ENCODE assay signal across 8 mouse cellular contexts in the genomic region with DNA sequence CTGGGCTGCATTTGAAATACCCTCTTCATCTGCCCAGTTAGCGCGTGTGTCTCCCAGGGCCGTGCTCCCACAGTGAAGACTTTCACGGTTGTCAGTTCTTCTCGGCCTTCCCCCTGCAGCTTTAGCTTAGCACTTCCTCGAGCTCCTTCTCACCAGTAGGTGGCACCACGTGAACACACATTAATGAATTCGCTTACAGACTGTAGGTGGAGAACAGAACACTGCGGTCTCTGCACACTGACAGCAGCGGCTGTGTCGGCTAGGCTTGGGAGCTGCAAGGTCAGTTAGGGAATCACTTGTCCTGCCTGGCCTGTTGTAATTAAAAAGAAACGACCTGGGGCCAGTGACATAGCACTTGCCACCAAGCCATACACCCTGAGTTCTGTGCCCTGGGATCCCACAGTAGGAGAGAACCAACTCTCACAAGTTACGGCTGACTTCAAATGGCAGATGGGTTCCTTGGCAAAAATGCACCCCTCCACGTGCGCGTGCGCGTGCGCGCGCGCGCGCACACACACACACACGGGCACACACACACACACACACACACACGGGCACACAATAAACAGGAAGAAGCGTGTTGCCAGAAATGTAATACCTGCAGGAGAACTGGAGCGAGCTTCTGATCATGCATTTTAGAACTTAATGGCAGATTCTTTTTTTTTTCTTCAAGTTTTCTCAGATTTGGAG. TPM values are rescaled to one million over a fixed set of nuclear protein-coding genes. Genes with fewer than 3 reads are reported as not detected.
DNase-seq lines count a peak whose midpoint lies in the region; ATAC-seq and TF ChIP-seq lines count a peak whose summit lies in the region.

No protein-coding gene starts in this region.

- 5% methylated on average over 28 of the region's 28 CpGs for WGBS in hindbrain, postnatal 0 days
- 4% methylated on average over 15 of the region's 28 CpGs for WGBS in macrophage (ENCODE audit: missing documents)

- H3K4me2 ChIP-seq in hindbrain, postnatal 0 days (ENCODE audit: low read depth, low read length), result peak overlapping the region; percentile 57

- ATAC-seq in common myeloid progenitor, adult 5-6 weeks (replicated peaks; ENCODE audit: low read depth, poor library complexity, severe bottlenecking), result peak; percentile 87
- peak; percentile 87 for ATAC-seq in hindbrain, postnatal 0 days

- no peaks in the 10 kb centered on the region for H3K27me3 ChIP-seq in hindbrain, postnatal 0 days (ENCODE audit: insufficient read depth, low read length)

- peak overlapping the region; percentile 76 for H3K27ac ChIP-seq in gastrocnemius, adult 2 months
- peak overlapping the region; percentile 51; the same call in 1 of the 2 replicates for H3K27ac ChIP-seq in hindbrain, postnatal 0 days
- peak overlapping the region; percentile 44; the same call in 1 of the 2 replicates for H3K27ac ChIP-seq in left cerebral cortex, adult 2 months
- H3K27ac ChIP-seq in macrophage, result peak overlapping the region; percentile 65

- no peaks in the 10 kb centered on the region for H3K79me2 ChIP-seq in macrophage (ENCODE audit: inconsistent target)

- peak overlapping the region; percentile 73 for H3K4me3 ChIP-seq in gastrocnemius, adult 2 months
- H3K4me3 ChIP-seq in hindbrain, postnatal 0 days (ENCODE audit: low read length), result peak overlapping the region; percentile 3
- H3K4me3 ChIP-seq in left cerebral cortex, adult 2 months, result peak overlapping the region; percentile 20
- peak overlapping the region; percentile 36 for H3K4me3 ChIP-seq in macrophage (ENCODE audit: inconsistent target)

- no peaks in the 10 kb centered on the region for H3K36me3 ChIP-seq in hindbrain, postnatal 0 days (ENCODE audit: insufficient read depth, low read length)
- no peaks in the 10 kb centered on the region for H3K36me3 ChIP-seq in macrophage (ENCODE audit: inconsistent target)

- TF ChIP-seq CTCF in gastrocnemius, adult 2 months (IDR thresholded peaks at IDR 0.05), result peak; percentile 88
- TF ChIP-seq CTCF in hindbrain, postnatal 0 days (IDR thresholded peaks at IDR 0.05; ENCODE audit: low read depth), result peak; percentile 94
- peak; percentile 83 for TF ChIP-seq CTCF in left cerebral cortex, adult 2 months (IDR thresholded peaks at IDR 0.05)

- H3K4me1 ChIP-seq in hindbrain, postnatal 0 days (ENCODE audit: insufficient read depth, low read length), result no peaks in the 10 kb centered on the region

- no peaks in the 10 kb centered on the region for H3K9me3 ChIP-seq in hindbrain, postnatal 0 days (ENCODE audit: low read length)

- intact Hi-C loops in gastrocnemius, adult 2 months (cut with DNase I), result loop anchor here (10.0 kb wide), 1 partner anchor 792 kb away; no protein-coding TSS in a partner anchor
- intact Hi-C loops in left cerebral cortex, adult 2 months (cut with DNase I), result loop anchor here (5.0 kb wide), 1 partner anchor 660 kb away; no protein-coding TSS in a partner anchor

- DNase-seq in ZHBTc4 (ENCODE audit: low read depth, low spot score), result peak; percentile 94
- peak; percentile 88 for DNase-seq in gastrocnemius, adult 2 months
- DNase-seq in hindbrain, postnatal 0 days (ENCODE audit: low spot score), result peak; percentile 96
- DNase-seq in left cerebral cortex, adult 2 months (ENCODE audit: extremely low spot score in 1 of 2, low spot score in 2 of 2), result peak; percentile 82 to 85
- DNase-seq in retina, postnatal 7 days (ENCODE audit: low read depth, low spot score), result peak; percentile 81
- peak; percentile 74 to 80 for DNase-seq in urinary bladder, adult 18-20 months (ENCODE audit: low spot score in 2 of 2)

- H3K9ac ChIP-seq in hindbrain, postnatal 0 days (replicated peaks; ENCODE audit: low read length), result peak overlapping the region; percentile 28

RNA-seq across cellular contexts. Expression of gene Rpl14, which starts 11.5 kb away (rescaled TPM):
- 2,413 and 3,257 TPM in 2 replicates for total RNA-seq in common myeloid progenitor, adult 5-6 weeks (2017)
- total RNA-seq in gastrocnemius, adult 2 months (2021), result 100 to 1,000 TPM; 290 to 372 TPM
- total RNA-seq in hindbrain, postnatal 0 days (2014; rRNA removed), result 137 and 147 TPM in 2 replicates
- 432 and 453 TPM in 2 replicates for polyA plus RNA-seq in hindbrain, postnatal 0 days (2015; fragmentation: Nextera tagmentation; extraction: Ambion mirVana)
- 100 to 1,000 TPM; 268 to 280 TPM for total RNA-seq in left cerebral cortex, adult 2 months (2021)
- total RNA-seq in macrophage (2018; cell fraction: chromatin; rRNA removed), result 100 to 1,000 TPM in 1 of 26 experiments, 10 to 100 TPM in 22, 1 to 10 TPM in 3; 8.1 to 112 (median 25.9) TPM
- total RNA-seq in macrophage (2018; cell fraction: cytosol; rRNA removed), result 100 to 1,000 TPM; 224 to 683 (median 365) TPM
- total RNA-seq in macrophage (2018; cell fraction: nucleus; rRNA removed), result 100 to 1,000 TPM in 1 of 26 experiments, 10 to 100 TPM in 25; 21.9 to 104 (median 47.7) TPM
- polyA plus RNA-seq in macrophage (2018), result 472 to 610 TPM (median 566 TPM) in 3 replicates

RNA-seq across cellular contexts. Expression of gene Entpd3, which starts 43.1 kb away (rescaled TPM):
- total RNA-seq in common myeloid progenitor, adult 5-6 weeks (2017), result not detected in 2 replicates
- not detected for total RNA-seq in gastrocnemius, adult 2 months (2021)
- 4.0 and 7.0 TPM in 2 replicates for total RNA-seq in hindbrain, postnatal 0 days (2014; rRNA removed)
- polyA plus RNA-seq in hindbrain, postnatal 0 days (2015; fragmentation: Nextera tagmentation; extraction: Ambion mirVana), result 3.7 and 4.4 TPM in 2 replicates
- total RNA-seq in left cerebral cortex, adult 2 months (2021), result 1 to 10 TPM; 4.9 to 8.1 TPM
- under 1 TPM in 1 of 26 experiments, not detected in 25; 0.25 TPM for total RNA-seq in macrophage (2018; cell fraction: chromatin; rRNA removed)
- total RNA-seq in macrophage (2018; cell fraction: cytosol; rRNA removed), result under 1 TPM in 8 of 26 experiments, not detected in 18; under 0.01 to 0.13 (median 0.05) TPM
- total RNA-seq in macrophage (2018; cell fraction: nucleus; rRNA removed), result under 1 TPM in 4 of 26 experiments, not detected in 22; 0.17 to 0.29 (median 0.19) TPM
- polyA plus RNA-seq in macrophage (2018), result not detected in 3 replicates

Comparison
In these comparisons a context has a peak if more than half of its experiments do, and no peak if none do; other contexts are left out.
1. Peak in every context shown above with its lines: DNase-seq, ATAC-seq, H3K4me3 ChIP-seq and H3K27ac ChIP-seq.
2. H3K4me3 ChIP-seq: peak in every context shown above with its lines; median percentile 73 in gastrocnemius, adult 2 months; 36 in macrophage; 20 in left cerebral cortex, adult 2 months; 3 in hindbrain, postnatal 0 days.